In genomic region chr4:83040780-83041179, GRCm38 (mm10) we compare ENCODE assay signal across 22 mouse cellular contexts. TPM values are rescaled to one million over a fixed set of nuclear protein-coding genes. Genes with fewer than 3 reads are reported as not detected.
DNase-seq lines count a peak whose midpoint lies in the region; ATAC-seq and TF ChIP-seq lines count a peak whose summit lies in the region.
"Had no signal": no experiment of that assay in that cellular context is flagged by ENCODE, and none has a peak within 500 bp of the region (broad histone marks: within the 10 kb centered on the region; RNA-seq: fewer than 3 reads in every experiment).

No protein-coding gene starts in this region.

- peaks cover 3% of the 10 kb centered on the region; the same call in 1 of the 2 replicates for H3K4me1 ChIP-seq in kidney, embryonic 14.5 days (ENCODE audit: control insufficient read depth, insufficient read depth, low read length)
- peaks cover 33% of the 10 kb centered on the region for H3K4me1 ChIP-seq in embryonic facial prominence, embryonic 13.5 days
- H3K4me1 ChIP-seq in limb, embryonic 14.5 days (ENCODE audit: control insufficient read depth, insufficient read depth, low read length), result peaks cover 12% of the 10 kb centered on the region; the same call in 1 of the 2 replicates
- H3K4me1 ChIP-seq: megakaryocyte, embryonic 14.5 days had no signal

- H3K27me3 ChIP-seq in kidney, embryonic 14.5 days (ENCODE audit: control insufficient read depth, insufficient read depth, low read length), result no peaks in the 10 kb centered on the region
- no peaks in the 10 kb centered on the region for H3K27me3 ChIP-seq in embryonic facial prominence, embryonic 13.5 days
- no peaks in the 10 kb centered on the region for H3K27me3 ChIP-seq in limb, embryonic 14.5 days (ENCODE audit: control insufficient read depth, insufficient read depth, low read length)
- H3K27me3 ChIP-seq: CH12.LX; hindbrain, embryonic 12.5 days; megakaryocyte, embryonic 14.5 days had no signal

- H3K36me3 ChIP-seq in kidney, embryonic 14.5 days (ENCODE audit: control insufficient read depth, insufficient read depth, low read length), result peaks cover 3% of the 10 kb centered on the region
- peaks cover 24% of the 10 kb centered on the region for H3K36me3 ChIP-seq in embryonic facial prominence, embryonic 13.5 days
- no peaks in the 10 kb centered on the region for H3K36me3 ChIP-seq in limb, embryonic 14.5 days (ENCODE audit: control insufficient read depth, insufficient read depth, low read length)

- no peak for DNase-seq in kidney, postnatal 14 days
- DNase-seq in embryo, embryonic 10.5 days (ENCODE audit: low spot score), result peak; percentile 73
- DNase-seq in limb, embryonic 14.5 days (ENCODE audit: low spot score), result peak; percentile 64
- DNase-seq in layer of hippocampus, adult 8-10 months (ENCODE audit: low spot score in 2 of 2), result no peak
- DNase-seq: adrenal gland, postnatal 14 days; cerebellum, adult 9-11 months; gastrocnemius, adult 2 months; heart, postnatal 10 days; kidney, adult 18-20 months; right cerebral cortex, adult 18-20 months; thymus, postnatal 36 days had no signal

- no peak overlapping the region for H3K27ac ChIP-seq in kidney, embryonic 14.5 days (ENCODE audit: low read depth, low read length)
- H3K27ac ChIP-seq in embryonic facial prominence, embryonic 13.5 days, result peak overlapping the region; percentile 36; the same call in 1 of the 2 replicates
- no peak overlapping the region for H3K27ac ChIP-seq in limb, embryonic 14.5 days (replicated peaks; ENCODE audit: low read depth, low read length)
- H3K27ac ChIP-seq: forebrain, embryonic 10.5 days; gastrocnemius, adult 2 months; hindbrain, embryonic 12.5 days; liver, embryonic 14.5 days had no signal

- no peak overlapping the region for H3K4me3 ChIP-seq in kidney, embryonic 14.5 days (ENCODE audit: low read length)
- no peak overlapping the region for H3K4me3 ChIP-seq in embryonic facial prominence, embryonic 13.5 days
- no peak overlapping the region for H3K4me3 ChIP-seq in limb, embryonic 14.5 days (replicated peaks; ENCODE audit: low read length)
- H3K4me3 ChIP-seq: forebrain, embryonic 10.5 days; gastrocnemius, adult 2 months; hindbrain, embryonic 12.5 days; megakaryocyte, embryonic 14.5 days had no signal

- no peak overlapping the region for H3K4me2 ChIP-seq in kidney, embryonic 14.5 days (replicated peaks; ENCODE audit: low read depth, low read length)
- H3K4me2 ChIP-seq in embryonic facial prominence, embryonic 13.5 days, result 0 out of 2 replicates have a peak overlapping the region, but pooled peaks have one; percentile 2
- no peak overlapping the region for H3K4me2 ChIP-seq in limb, embryonic 14.5 days (replicated peaks; ENCODE audit: low read depth, low read length, severe bottlenecking)
- H3K4me2 ChIP-seq: heart, embryonic 11.5 days; hindbrain, embryonic 12.5 days had no signal

- WGBS in kidney, embryonic 14.5 days, result 25% methylated on average over 3 of the region's 3 CpGs
- 16% methylated on average over 3 of the region's 3 CpGs for WGBS in embryonic facial prominence, embryonic 13.5 days
- WGBS in limb, embryonic 14.5 days, result 31% methylated on average over 3 of the region's 3 CpGs

- H3K9ac ChIP-seq in kidney, embryonic 14.5 days (ENCODE audit: low read depth, low read length), result no peak overlapping the region
- H3K9ac ChIP-seq in embryonic facial prominence, embryonic 13.5 days, result no peak overlapping the region
- H3K9ac ChIP-seq in limb, embryonic 14.5 days (ENCODE audit: low read depth, low read length, severe bottlenecking), result no peak overlapping the region
- H3K9ac ChIP-seq: hindbrain, embryonic 12.5 days; liver, embryonic 14.5 days had no signal

- ATAC-seq in kidney, embryonic 14.5 days (ENCODE audit: low FRiP score, low TSS enrichment), result peak; percentile 84; the same call in 1 of the 2 replicates
- peak; percentile 84; the same call in 1 of the 2 replicates for ATAC-seq in embryonic facial prominence, embryonic 13.5 days (ENCODE audit: insufficient number of reproducible peaks, insufficient read depth, low FRiP score, low TSS enrichment, low read depth)
- ATAC-seq in limb, embryonic 14.5 days (ENCODE audit: low FRiP score, low read depth), result peak; percentile 86
- ATAC-seq in megakaryocyte progenitor cell, adult 5-6 weeks (replicated peaks; ENCODE audit: poor library complexity), result no peak
- ATAC-seq: lung, postnatal 0 days had no signal

- H3K9me3 ChIP-seq in kidney, embryonic 14.5 days (ENCODE audit: control insufficient read depth, low read length), result no peaks in the 10 kb centered on the region
- H3K9me3 ChIP-seq in embryonic facial prominence, embryonic 13.5 days, result no peaks in the 10 kb centered on the region
- no peaks in the 10 kb centered on the region for H3K9me3 ChIP-seq in limb, embryonic 14.5 days (ENCODE audit: control insufficient read depth, low read length)
- H3K9me3 ChIP-seq: forebrain, embryonic 10.5 days; hindbrain, embryonic 12.5 days; megakaryocyte, embryonic 14.5 days had no signal

- TF ChIP-seq POLR2A in limb, embryonic 14.5 days (IDR thresholded peaks at IDR 0.05; ENCODE audit: borderline replicate concordance, extremely low read depth, insufficient read depth, insufficient read length), result no peak

RNA-seq across cellular contexts. Expression of gene Frem1, which starts 11.4 kb away (rescaled TPM):
- 24.3 and 42.3 TPM in 2 replicates for polyA plus RNA-seq in kidney, embryonic 14.5 days (2014; fragmentation: Nextera tagmentation; extraction: Ambion mirVana)
- 23.2 and 24.9 TPM in 2 replicates for polyA plus RNA-seq in embryonic facial prominence, embryonic 13.5 days (2015; fragmentation: Nextera tagmentation; extraction: Ambion mirVana)
- polyA plus RNA-seq in limb, embryonic 14.5 days (2012; rRNA removed), result 16.6 and 21.7 TPM in 2 replicates
- polyA plus RNA-seq in limb, embryonic 14.5 days (2014; fragmentation: Nextera tagmentation; extraction: Ambion mirVana), result 12.8 and 12.9 TPM in 2 replicates
- total RNA-seq in megakaryocyte progenitor cell, adult 5-6 weeks (2015), result not detected in 2 replicates
- not detected in 2 replicates for total RNA-seq in megakaryocyte progenitor cell, adult 5-6 weeks (2017)
- total RNA-seq in layer of hippocampus, adult 8-10 months (2022), result 1 to 10 TPM; 1.9 to 3.7 (median 2.8) TPM
- total RNA-seq: CH12.LX, MEL had no signal

Comparison
In these comparisons a context has a peak if more than half of its experiments do, and no peak if none do; other contexts are left out.
1. DNase-seq: peak in embryo, embryonic 10.5 days (single experiment) and limb, embryonic 14.5 days (single experiment); none in kidney, postnatal 14 days (single experiment) and layer of hippocampus, adult 8-10 months (0 of 2).